Mouse (Mus musculus): ENCODE data around the gene Fbxo21.

DNA sequence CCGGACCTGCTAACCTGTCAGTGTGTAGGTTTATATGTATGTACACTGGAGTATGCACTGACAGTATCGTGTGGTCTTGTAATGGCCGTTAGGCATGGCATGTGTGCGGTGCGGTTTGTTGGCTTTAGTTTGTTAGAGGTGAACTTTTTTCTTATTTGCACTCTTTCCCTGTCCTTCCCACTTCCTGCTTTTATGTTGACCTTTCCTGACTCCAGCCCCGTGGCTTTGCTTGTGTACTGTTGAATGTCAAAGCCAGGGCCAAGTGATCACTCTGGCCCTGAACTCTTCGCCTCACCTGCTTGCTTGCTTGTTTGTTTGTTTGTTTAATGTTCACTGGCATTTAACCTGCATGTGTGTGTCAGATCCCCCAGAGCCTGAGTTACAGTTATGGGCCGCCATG lies 4.4 kb downstream of the Fbxo21 start:
- no peak for TF ChIP-seq POLR2A (IDR thresholded peaks at IDR 0.05; ENCODE audit: extremely low read depth, insufficient read depth, low read length)
- no peak for TF ChIP-seq CTCF (IDR thresholded peaks at IDR 0.05; ENCODE audit: extremely low read depth, insufficient read depth, low read length)

Data from cortical plate, adult 2 months (tissue).